Mouse (Mus musculus) liver, postnatal 0 days (tissue): Measurements from ENCODE around the gene Tbc1d22b. TPM values are rescaled to one million over a fixed set of nuclear protein-coding genes. Genes with fewer than 3 reads are reported as not detected.

Source experiments
- ATAC-seq: fragments of 200-750 bp; cut with Nextera tagmentation; 2 replicates; pipeline ENCODE4 v1.8.0; 2017; ENCODE audit warnings: mild to moderate bottlenecking, moderate library complexity
- DNase-seq: peaks from one replicate; pipeline ENCODE4 v3.0.0-alpha.2; 2016
- H3K27ac ChIP-seq: fragments of 300-500 bp; sonication (generic); 2 replicates; pipeline ENCODE4 v1.5.1; 2014; ENCODE audit warnings: antibody characterized with exemption, moderate library complexity, mild to moderate bottlenecking, low read depth
- H3K27me3 ChIP-seq: fragments of 300-500 bp; sonication (generic); 2 replicates; pipeline ENCODE4 v1.6.1; 2014; ENCODE audit warnings: low read length, control low read depth, mixed read lengths; ENCODE audit not compliant: insufficient read depth
- H3K36me3 ChIP-seq: fragments of 300-500 bp; sonication (generic); replicated peaks from 2 replicates; pipeline ENCODE4 v1.6.1; 2014; ENCODE audit warnings: mild to moderate bottlenecking, control low read depth, low read length, moderate library complexity, mixed read lengths; ENCODE audit not compliant: insufficient read depth
- H3K4me1 ChIP-seq: fragments of 300-500 bp; sonication (generic); 2 replicates; pipeline ENCODE4 v1.6.1; 2014; ENCODE audit warnings: antibody characterized with exemption, mild to moderate bottlenecking, control low read depth; ENCODE audit not compliant: insufficient read depth
- H3K4me2 ChIP-seq: fragments of 300-500 bp; sonication (generic); 2 replicates; pipeline ENCODE4 v1.6.1; 2014; ENCODE audit warnings: low read depth, mild to moderate bottlenecking, low read length, moderate library complexity, mixed read lengths
- H3K4me3 ChIP-seq: fragments of 300-500 bp; sonication (generic); 2 replicates; pipeline ENCODE4 v1.5.1; 2014; ENCODE audit warnings: low read depth, low read length
- H3K9ac ChIP-seq: fragments of 300-500 bp; sonication (generic); replicated peaks from 2 replicates; pipeline ENCODE4 v1.6.1; 2014; ENCODE audit warnings: mild to moderate bottlenecking, moderate library complexity
- H3K9me3 ChIP-seq: fragments of 300-500 bp; sonication (generic); 2 replicates; pipeline ENCODE4 v1.6.1; 2016; ENCODE audit warnings: mild to moderate bottlenecking, control low read depth, low read length, mixed read lengths
- CTCF ChIP-seq: sonication (generic); IDR thresholded peaks from 2 replicates; pipeline ENCODE4 v1.5.1; 2016; ENCODE audit warnings: antibody characterized with exemption, low read depth
- EP300 ChIP-seq: IDR thresholded peaks from 2 replicates; pipeline ENCODE4 v1.6.1; 2016; ENCODE audit warnings: antibody characterized with exemption, low read depth, mild to moderate bottlenecking
- WGBS: fragments of 180-500 bp; shearing (Covaris S2); extraction: QIAGEN DNeasy Blood & Tissue Kit; methylation state at CpG from one replicate; pipeline ENCODE4 v1.1.7; 2014; ENCODE audit not compliant: insufficient replicate concordance; 5-methylcytosine and 5-hydroxymethylcytosine counted together
- polyA plus RNA-seq: library from polyadenylated mRNA; unstranded; fragments of >200 nt; fragmentation: Nextera tagmentation; extraction: Ambion mirVana; gene quantifications from 2 replicates; pipeline ENCODE4 v1.2.1, GENCODE M21; 2015

Gene Tbc1d22b
- polyA plus RNA-seq, 1 experiment from 2014 or later = 1.9 TPM

DNA sequence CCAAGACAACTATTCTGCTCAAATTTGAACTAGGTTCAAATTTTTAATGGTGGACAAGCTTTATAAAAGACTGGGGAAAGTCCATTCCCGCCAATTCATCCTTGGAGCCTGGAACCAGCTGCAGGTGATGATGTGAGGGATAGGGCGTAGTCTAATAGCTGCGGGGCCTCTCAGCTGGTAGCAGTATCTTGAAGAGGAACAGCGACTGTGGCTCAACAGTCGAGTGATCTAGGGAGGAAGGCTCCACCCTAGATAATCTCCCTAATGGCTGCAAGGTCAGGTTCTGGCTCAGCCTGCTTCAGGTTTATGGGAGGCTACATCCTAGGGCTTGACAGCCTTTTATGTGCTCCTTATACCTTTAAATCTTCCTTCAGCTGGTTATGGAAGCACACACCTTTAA is 80.0 kb downstream of the Tbc1d22b start:
- Histone ChIP-seq H3K27me3 (no peaks in the 10 kb centered on the region), H3K4me1 (peaks cover 7% of the 10 kb centered on the region; the same call in 1 of the 2 replicates), H3K4me3 (no peak overlapping the region), H3K36me3 (peaks cover 83% of the 10 kb centered on the region), H3K27ac (no peak overlapping the region), H3K9ac (no peak overlapping the region), H3K4me2 (no peak overlapping the region), H3K9me3 (no peaks in the 10 kb centered on the region)
- no peak for TF ChIP-seq CTCF
- TF ChIP-seq EP300 = no peak
- ATAC-seq = peak; percentile 43; the same call in 1 of the 2 replicates
- DNase-seq = no peak
- WGBS = 53% methylated on average over 5 of the region's 5 CpGs

DNA sequence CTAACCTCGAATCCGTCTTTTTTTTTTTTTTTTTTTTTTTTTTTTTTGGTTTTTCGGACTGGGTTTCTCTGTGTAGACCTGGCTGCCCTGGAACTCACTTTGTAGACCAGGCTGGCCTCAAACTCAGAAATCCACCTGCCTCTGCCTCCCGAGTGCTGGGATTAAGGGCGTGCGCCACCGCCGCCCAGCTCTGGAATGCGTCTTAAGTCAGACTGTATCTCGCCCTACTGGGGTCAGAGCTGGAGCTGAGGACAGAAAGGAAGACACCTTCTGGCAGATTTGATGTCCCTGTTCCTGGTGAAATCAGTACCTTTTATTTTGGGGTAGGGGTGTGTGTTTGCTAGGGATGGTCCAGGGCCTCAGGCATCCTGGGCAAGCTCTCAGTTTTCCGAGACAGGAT is 82.7 kb downstream of the Tbc1d22b start:
- H3K27ac ChIP-seq = no peak overlapping the region
- no peak overlapping the region for H3K4me2 ChIP-seq
- TF ChIP-seq EP300 (no peak), CTCF (no peak)
- WGBS = 96% methylated on average over 11 of the region's 11 CpGs
- DNase-seq (no peak), ATAC-seq (no peak)
- peaks cover 15% of the 10 kb centered on the region for H3K4me1 ChIP-seq
- peaks cover 85% of the 10 kb centered on the region for H3K36me3 ChIP-seq
- H3K27me3 ChIP-seq = no peaks in the 10 kb centered on the region
- no peak overlapping the region for H3K4me3 ChIP-seq
- no peaks in the 10 kb centered on the region for H3K9me3 ChIP-seq
- H3K9ac ChIP-seq = no peak overlapping the region

DNA sequence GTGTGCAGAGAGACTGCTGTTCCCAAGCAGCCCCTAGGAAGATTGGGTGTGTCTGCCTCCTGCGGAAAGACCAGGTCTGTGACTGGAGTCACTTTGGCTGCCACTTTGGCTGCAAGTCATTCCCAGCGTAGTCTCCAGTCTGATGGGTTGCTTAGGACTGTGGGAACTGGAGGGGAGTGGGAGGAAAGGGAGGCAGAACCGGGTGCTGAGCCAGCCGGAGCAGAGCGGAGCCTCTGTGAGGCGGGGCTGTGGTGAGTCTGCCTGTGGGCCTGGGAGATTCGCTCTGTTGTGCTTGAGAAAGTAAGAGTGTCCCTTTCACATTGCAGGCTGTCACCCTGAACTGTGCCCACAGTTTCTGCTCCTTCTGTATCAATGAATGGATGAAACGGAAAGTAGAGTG is 85.9 kb downstream of the Tbc1d22b start:
- Histone ChIP-seq H3K27ac (no peak overlapping the region), H3K4me2 (no peak overlapping the region), H3K9me3 (no peaks in the 10 kb centered on the region), H3K9ac (no peak overlapping the region), H3K36me3 (peaks cover 78% of the 10 kb centered on the region), H3K4me3 (no peak overlapping the region), H3K4me1 (peaks cover 15% of the 10 kb centered on the region), H3K27me3 (no peaks in the 10 kb centered on the region)
- TF ChIP-seq EP300 = no peak
- TF ChIP-seq CTCF = no peak
- DNase-seq (no peak), ATAC-seq (no peak)
- WGBS = 87% methylated on average over 8 of the region's 8 CpGs

DNA sequence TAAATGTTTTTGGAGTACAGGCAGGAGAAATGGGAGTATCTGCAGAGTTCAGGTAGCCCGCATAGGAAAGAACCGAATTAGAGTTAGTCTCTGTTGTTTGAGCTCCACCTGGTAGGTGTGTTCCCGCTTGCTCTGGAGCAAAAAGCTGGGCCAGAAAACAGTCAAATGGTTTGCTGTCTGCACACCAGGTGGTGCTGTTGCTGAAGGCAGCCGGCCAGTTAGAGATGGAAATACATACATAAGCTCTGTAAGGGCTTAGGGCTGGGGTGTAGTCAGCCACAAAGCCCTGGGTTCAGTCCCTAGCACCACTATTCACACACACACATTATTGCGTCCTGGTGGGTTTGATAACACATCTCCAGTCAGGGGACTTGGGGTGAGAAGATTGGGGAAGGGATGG is 86.5 kb downstream of the Tbc1d22b start:
- WGBS = 63% methylated on average over 5 of the region's 5 CpGs
- no peak overlapping the region for H3K4me3 ChIP-seq
- ATAC-seq (no peak), DNase-seq (peak; percentile 55)
- H3K9ac ChIP-seq = no peak overlapping the region
- peaks cover 15% of the 10 kb centered on the region for H3K4me1 ChIP-seq
- no peaks in the 10 kb centered on the region for H3K9me3 ChIP-seq
- TF ChIP-seq EP300 (no peak), CTCF (peak; percentile 80)
- no peaks in the 10 kb centered on the region for H3K27me3 ChIP-seq
- peak overlapping the region; percentile 44; the same call in 1 of the 2 replicates for H3K27ac ChIP-seq
- H3K4me2 ChIP-seq = no peak overlapping the region
- H3K36me3 ChIP-seq = peaks cover 80% of the 10 kb centered on the region

DNA sequence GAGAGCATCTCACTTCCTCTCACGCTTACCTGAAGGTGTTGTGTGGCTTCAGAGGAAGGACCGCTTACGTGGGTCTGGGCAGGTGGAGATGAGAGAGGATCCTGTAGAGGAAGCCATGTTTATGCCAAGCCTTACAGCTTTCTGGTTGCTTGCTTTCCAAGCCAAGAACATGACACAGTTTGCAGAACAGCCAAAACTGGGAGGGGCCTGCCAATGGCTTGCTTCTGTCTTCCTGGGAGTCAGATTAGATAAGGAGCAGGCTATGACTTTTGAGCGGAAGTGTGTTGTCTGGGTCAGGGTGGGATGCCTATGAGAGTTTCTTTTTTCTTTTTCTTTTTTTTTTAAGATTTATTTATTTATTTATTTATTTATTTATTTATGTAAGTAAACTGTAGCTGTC is 87.8 kb downstream of the Tbc1d22b start:
- DNase-seq (no peak), ATAC-seq (peak; percentile 38; the same call in 1 of the 2 replicates)
- H3K27me3 ChIP-seq = no peaks in the 10 kb centered on the region
- H3K4me1 ChIP-seq = peaks cover 15% of the 10 kb centered on the region
- H3K36me3 ChIP-seq = peaks cover 77% of the 10 kb centered on the region
- no peak overlapping the region for H3K4me3 ChIP-seq
- peak overlapping the region; percentile 57; the same call in 1 of the 2 replicates for H3K27ac ChIP-seq
- peak overlapping the region; percentile 36 for H3K4me2 ChIP-seq
- no peak for TF ChIP-seq CTCF
- TF ChIP-seq EP300 = no peak
- 79% methylated on average over 4 of the region's 4 CpGs for WGBS
- no peaks in the 10 kb centered on the region for H3K9me3 ChIP-seq
- no peak overlapping the region for H3K9ac ChIP-seq

DNA sequence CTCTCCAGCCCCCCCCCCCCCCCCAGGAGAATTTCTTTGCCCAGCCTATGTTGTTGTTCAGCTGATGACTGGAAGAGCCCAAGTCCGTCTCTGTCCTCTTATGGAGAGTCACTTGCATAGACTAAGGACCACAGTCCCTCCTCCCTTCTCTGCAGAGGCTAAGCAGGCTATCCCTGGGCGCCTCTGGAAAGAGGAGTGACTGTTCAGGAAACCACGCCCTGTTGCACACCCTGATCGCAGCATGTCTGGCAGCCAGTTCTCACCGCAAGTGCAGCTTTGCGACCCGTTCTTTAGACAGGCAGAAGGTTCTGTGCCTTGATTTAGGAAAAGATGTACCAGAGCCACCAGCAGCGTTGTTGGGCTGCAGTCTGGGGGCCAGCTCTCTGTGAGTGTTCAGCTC is 88.3 kb downstream of the Tbc1d22b start:
- H3K9me3 ChIP-seq = no peaks in the 10 kb centered on the region
- peak overlapping the region; percentile 57; the same call in 1 of the 2 replicates for H3K27ac ChIP-seq
- WGBS = 38% methylated on average over 8 of the region's 8 CpGs
- H3K4me3 ChIP-seq = no peak overlapping the region
- peaks cover 76% of the 10 kb centered on the region for H3K36me3 ChIP-seq
- no peaks in the 10 kb centered on the region for H3K27me3 ChIP-seq
- peak overlapping the region; percentile 49 for H3K4me2 ChIP-seq
- no peak overlapping the region for H3K9ac ChIP-seq
- peaks cover 15% of the 10 kb centered on the region for H3K4me1 ChIP-seq
- peak; percentile 72 for ATAC-seq
- TF ChIP-seq CTCF = no peak
- TF ChIP-seq EP300 = no peak
- peak; percentile 61 for DNase-seq

DNA sequence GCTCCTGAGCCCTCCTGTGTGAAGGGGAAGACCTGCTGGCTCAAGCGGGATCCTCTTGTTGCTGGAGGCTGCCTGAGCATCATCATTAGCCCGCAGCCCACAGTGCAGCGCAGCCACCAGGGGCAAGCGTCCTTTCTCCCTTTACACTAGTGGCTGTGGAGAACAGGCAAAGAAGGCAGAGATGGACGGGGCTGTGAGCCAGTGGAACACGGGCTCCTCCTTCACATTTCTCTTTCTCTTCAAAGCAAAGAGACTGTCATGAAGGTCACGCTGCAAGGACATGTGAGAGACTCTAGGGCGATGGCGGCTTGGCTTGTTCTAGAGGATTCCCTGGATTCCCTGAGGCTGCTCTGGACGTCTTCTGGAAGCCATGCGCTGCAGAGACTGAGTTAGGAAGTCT is 91.4 kb downstream of the Tbc1d22b start:
- H3K36me3 ChIP-seq = peaks cover 51% of the 10 kb centered on the region
- no peak for DNase-seq
- 96% methylated on average over 11 of the region's 11 CpGs for WGBS

More for the DNA sequence above, 91.4 kb downstream of the Tbc1d22b start:
- no peak for TF ChIP-seq EP300
- no peak for TF ChIP-seq CTCF
- Histone ChIP-seq H3K9me3 (no peaks in the 10 kb centered on the region), H3K4me3 (no peak overlapping the region), H3K27ac (no peak overlapping the region), H3K27me3 (no peaks in the 10 kb centered on the region), H3K4me2 (no peak overlapping the region), H3K4me1 (peaks cover 15% of the 10 kb centered on the region), H3K9ac (no peak overlapping the region)
- no peak for ATAC-seq
